Mouse (Mus musculus) urinary bladder, postnatal 10 days (tissue): ENCODE measurements around the gene Cpne1.

Experiments
- DNase-seq: peaks from one replicate; pipeline ENCODE4 v3.0.0; 2022; ENCODE audit warnings: low spot score

Gene Cpne1

GRCm38 (mm10) chr2:156079674-156080073 lies 32.1 kb downstream of the Cpne1 start:
- DNase-seq: no peak

- no peak for DNase-seq
Measured at GRCm38 (mm10) chr2:156079183-156079560, 32.6 kb downstream of the Cpne1 start.

- DNase-seq: no peak
Measured at GRCm38 (mm10) chr2:156078421-156079182, 33.2 kb downstream of the Cpne1 start.

- DNase-seq: no peak
Measured at GRCm38 (mm10) chr2:156077461-156077860, 34.3 kb downstream of the Cpne1 start.

- DNase-seq: no peak
Measured at GRCm38 (mm10) chr2:156073725-156074124, 38.0 kb downstream of the Cpne1 start.

- no peak for DNase-seq
Measured at GRCm38 (mm10) chr2:156071236-156071635, 40.5 kb downstream of the Cpne1 start.

- DNase-seq: no peak
Measured at GRCm38 (mm10) chr2:156067916-156068315, 43.8 kb downstream of the Cpne1 start.

GRCm38 (mm10) chr2:156066126-156066525 lies 45.6 kb downstream of the Cpne1 start:
- DNase-seq: no peak

- no peak for DNase-seq
Measured at GRCm38 (mm10) chr2:156065099-156066041, 46.4 kb downstream of the Cpne1 start, which contains the start of gene Spag4. Spag4 (plus strand) TSS chr2:156065175.

- no peak for DNase-seq
Measured at GRCm38 (mm10) chr2:156052816-156053215, 58.9 kb downstream of the Cpne1 start, which contains the start of gene Fer1l4. Fer1l4 (minus strand) TSS chr2:156052947.

- DNase-seq: no peak
Measured at GRCm38 (mm10) chr2:156047929-156048328, 63.8 kb downstream of the Cpne1 start.

GRCm38 (mm10) chr2:156042903-156043302 lies 68.9 kb downstream of the Cpne1 start:
- no peak for DNase-seq

- no peak for DNase-seq
Measured at GRCm38 (mm10) chr2:156039390-156039789, 72.4 kb downstream of the Cpne1 start.

- no peak for DNase-seq
Measured at GRCm38 (mm10) chr2:156025482-156025881, 86.3 kb downstream of the Cpne1 start.
